Mouse (Mus musculus) brain, embryonic 14.5 days (tissue): ENCODE measurements around the gene Naaladl2. TPM values are rescaled to one million over a fixed set of nuclear protein-coding genes. Genes with fewer than 3 reads are reported as not detected.
A peak's percentile ranks its signal among the peaks of the same experiment; 100 is the strongest.

Experiments used
- DNase-seq: peaks from one replicate; pipeline ENCODE4 v3.0.0-alpha.2; 2011; ENCODE audit warnings: low read depth
- CTCF ChIP-seq: fragments of 200-500 bp; IDR thresholded peaks from 2 replicates; pipeline ENCODE4 v1.5.1; 2012; ENCODE audit warnings: inconsistent platforms, mild to moderate bottlenecking, moderate library complexity, borderline replicate concordance; ENCODE audit not compliant: insufficient read depth, insufficient read length; ENCODE audit errors: extremely low read depth
- POLR2A ChIP-seq: fragments of 200-500 bp; IDR thresholded peaks from 2 replicates; pipeline ENCODE4 v1.6.1; 2012; ENCODE audit warnings: mild to moderate bottlenecking, inconsistent platforms, borderline replicate concordance; ENCODE audit not compliant: poor library complexity, insufficient read depth, insufficient read length, severe bottlenecking; ENCODE audit errors: extremely low read depth
- polyA plus RNA-seq: library from polyadenylated mRNA; depleted of rRNA; stranded (reverse); fragments of >200 nt; gene quantifications from 2 replicates; pipeline ENCODE4 v1.2.3, GENCODE M21; 2012

Naaladl2 gene
- polyA plus RNA-seq, 1 experiment = 0.53 TPM

DNA sequence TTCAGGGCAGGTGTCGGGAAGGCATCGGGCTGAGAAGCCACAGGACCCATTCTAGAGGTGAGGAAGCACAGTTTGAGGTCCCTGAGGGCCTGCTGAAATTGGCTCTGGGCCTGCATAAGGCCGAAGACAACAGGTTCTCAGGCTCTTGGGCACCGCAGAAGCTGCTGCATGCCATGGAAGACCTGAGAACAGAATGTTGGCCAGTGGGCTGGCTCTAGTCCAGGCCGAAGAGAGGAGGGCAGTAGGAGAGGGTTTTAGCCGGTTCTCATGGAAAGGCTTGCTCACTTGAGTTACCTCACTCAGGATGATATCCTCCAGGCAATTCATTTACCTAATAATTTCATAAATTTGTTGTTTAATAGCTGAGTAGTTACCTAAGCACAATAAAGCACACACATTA lies 1025.9 kb downstream of the Naaladl2 start:
- TF ChIP-seq POLR2A (no peak), CTCF (no peak)
- DNase-seq = no peak

DNA sequence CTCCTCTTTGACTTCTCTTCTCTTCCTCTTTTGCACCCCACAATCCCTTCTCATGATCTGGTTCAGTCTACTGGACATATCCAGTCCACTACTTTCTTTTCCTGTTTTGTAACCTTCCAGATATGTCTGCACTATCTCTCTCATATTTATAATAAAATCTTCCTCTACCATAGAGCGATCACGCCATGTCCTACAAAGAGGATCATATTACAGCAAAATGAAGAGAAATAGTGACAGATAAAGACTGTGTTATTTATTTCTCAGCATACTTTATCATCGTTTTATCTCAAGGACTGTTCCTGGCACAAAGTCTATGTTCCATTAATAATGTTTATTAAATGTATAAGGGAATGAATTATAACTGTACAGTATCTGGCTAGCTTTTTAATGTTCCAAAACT lies 1029.2 kb downstream of the Naaladl2 start:
- no peak for DNase-seq
- TF ChIP-seq CTCF (no peak), POLR2A (no peak)

DNA sequence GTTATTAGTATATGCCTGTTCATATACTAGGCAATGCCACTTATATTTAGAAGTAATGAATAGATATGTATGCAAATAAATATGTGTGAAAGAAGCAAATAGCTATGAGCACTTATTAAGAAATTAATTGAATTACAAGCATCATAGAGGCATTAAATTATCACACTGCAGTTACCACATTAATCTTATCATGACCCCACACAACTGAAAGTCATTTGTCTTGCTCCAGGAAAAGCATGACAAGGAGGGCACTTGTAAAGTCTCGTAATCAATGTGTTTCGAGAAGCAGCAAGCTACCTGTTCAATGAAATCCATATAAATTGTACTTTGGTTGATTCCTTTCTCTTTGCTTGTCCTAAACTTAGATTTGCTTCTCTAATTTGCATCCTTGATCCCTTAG lies 1030.7 kb downstream of the Naaladl2 start:
- no peak for DNase-seq
- TF ChIP-seq POLR2A = no peak

DNA sequence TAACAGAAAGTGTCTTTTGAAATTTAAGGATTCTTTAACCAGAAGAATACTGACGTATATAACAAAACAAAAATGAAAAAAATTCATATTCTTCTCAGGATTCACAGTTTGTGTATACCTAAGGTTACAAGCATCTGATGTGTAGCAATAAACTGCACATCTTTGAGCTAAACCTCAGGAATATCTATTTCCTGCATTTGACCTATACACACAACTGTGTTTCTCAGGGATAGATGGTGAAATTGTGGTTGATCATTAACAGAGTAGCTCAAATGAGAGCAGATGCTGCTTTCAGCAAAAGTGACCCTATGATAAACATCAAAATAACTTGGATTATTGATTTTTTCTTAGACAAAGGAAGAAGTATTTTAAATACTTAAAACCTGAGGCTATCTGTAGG lies 1037.7 kb downstream of the Naaladl2 start:
- TF ChIP-seq POLR2A (no peak), CTCF (no peak)

DNA sequence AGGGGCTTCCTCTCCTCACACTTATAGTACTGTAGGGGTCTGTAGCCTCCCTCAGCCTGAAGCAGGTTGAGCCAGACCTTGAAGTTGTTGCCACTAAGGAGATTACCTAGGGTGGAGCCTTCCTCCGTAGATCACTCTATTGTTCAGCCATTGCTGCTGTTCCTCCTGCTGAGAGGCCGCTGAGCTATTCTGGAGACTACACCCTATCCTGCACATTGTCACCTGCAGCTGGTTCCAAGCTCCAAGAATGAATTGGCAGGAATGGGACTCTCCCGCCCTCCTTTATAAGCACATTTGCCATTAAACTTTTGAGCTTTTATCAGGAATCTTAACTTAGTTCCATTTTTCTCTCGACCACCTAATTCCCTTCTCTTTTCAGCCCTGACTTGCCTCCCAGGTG lies 1064.3 kb downstream of the Naaladl2 start:
- TF ChIP-seq CTCF (no peak), POLR2A (no peak)
- no peak for DNase-seq

More for the DNA sequence above, 1037.7 kb downstream of the Naaladl2 start:
- DNase-seq = no peak

DNA sequence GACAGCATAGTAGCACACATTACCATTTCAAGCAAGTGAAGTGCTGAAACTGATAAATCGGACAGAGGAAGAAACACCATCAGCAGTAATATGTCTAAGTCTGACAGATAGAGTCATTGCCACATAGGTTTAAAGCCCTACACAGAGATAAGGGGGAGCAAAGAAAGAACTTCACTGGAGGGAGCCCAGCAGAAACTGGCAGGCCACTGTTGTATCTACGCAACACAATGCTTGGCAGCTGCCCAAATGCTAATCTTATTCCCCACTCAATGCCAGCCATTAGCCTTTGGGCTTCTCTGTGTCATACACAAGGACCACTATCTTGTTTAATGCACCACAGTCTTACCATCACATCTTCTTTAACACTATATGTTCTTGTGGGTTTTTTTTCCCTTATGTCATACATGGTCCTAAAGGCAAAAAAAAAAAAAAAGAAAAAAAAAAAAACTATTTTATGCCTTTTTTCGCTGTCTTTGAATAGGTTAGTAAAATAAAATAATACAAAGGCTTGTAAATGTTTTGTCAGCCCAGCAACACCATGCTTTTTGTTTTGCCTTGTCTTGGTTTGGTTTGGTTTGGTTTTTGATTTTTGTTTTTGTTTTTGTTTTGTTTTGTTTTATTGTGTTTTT lies 1072.8 kb downstream of the Naaladl2 start:
- TF ChIP-seq POLR2A = no peak
- no peak for TF ChIP-seq CTCF
- DNase-seq = peak; percentile 66

DNA sequence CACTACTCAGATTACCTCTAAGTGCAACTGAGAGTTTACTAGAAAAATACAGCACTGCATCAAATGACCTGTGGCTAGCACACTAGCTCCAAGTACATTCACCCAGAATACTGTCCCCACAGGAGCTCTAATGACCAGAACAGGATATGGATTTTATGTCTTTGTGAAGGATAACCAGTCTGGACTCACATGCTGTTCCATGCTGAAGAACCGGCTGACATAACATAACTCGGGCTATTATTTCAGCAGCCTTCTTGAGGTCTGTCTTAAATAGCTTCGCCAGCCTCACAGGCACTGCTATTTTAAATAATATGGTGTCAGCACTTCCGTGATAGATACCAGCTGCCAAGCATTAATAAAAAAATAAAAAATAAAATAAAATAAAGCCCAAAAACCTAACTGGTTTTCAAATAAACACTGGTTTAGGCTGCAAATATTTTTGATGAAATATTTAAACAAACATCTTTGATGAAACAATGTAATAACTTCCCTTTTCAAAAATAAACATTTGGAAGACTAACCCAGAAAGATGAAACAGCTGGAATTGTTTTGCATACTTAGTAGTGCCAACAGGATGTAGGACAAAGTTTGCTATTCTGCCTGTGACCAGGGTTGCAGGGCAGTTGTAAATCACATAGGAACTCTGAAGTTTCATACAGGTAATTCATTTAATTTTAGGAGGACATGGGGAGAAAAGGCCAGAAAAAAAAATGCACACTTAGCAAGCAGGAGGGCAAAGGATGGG lies 1073.5 kb downstream of the Naaladl2 start:
- peak; percentile 16 for DNase-seq
- no peak for TF ChIP-seq POLR2A
- no peak for TF ChIP-seq CTCF

DNA sequence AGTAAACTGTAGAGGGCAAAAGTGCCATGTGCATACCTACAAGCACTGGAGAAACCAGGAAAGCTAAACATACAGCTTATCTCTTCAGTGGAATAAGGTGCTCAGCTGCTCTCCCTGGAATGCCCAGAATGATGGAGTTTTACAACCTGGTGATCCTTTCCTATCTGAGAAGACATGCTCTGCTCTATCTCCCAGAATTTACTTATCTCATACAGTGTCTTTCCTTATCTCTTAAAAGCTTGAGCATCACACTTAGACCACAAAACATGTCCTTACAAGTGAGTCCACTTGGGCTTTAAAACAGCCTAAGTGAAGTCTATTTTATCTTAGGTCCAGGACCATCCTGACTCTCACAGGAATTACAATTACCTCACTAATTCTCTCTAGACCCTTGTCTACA lies 1095.8 kb downstream of the Naaladl2 start:
- TF ChIP-seq POLR2A (no peak), CTCF (no peak)
- no peak for DNase-seq

DNA sequence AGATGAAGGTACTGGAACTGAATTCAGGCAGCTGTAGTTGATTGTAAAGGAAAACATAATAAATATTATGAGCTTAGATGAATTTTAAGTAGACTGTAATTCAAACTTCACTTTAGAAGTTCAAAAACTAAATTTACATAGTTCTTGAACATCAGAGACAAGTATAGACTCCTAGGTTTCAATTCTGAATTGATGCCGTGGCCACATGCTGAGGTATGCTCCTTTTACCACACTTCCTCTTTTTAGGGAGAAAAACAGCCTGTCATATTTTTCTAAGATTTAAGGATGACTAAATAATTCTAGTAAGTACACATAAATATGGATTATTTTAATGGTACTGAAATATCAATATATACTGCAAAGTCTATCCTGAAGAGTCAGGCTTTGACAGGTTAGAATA lies 1142.3 kb downstream of the Naaladl2 start:
- TF ChIP-seq POLR2A (no peak), CTCF (no peak)
- DNase-seq = no peak

DNA sequence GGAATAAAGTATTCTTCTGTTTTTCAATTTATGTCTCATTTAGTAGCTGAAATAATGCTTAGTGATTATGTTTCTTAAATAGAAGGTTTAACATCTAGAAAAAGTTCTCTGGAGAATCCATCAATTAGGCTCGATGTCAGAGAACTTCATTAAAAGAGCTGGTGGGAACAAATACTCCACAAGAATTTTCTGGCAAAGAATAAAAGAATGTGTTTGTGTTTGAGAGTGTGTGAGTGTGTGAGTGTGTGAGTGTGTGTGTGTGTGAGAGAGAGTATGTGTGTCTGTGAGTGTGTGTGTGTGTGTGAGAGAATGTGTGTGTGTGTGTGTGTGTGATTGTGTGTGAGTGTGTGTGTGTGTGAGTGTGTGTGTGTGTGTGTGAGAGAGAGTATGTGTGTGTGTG lies 1170.3 kb downstream of the Naaladl2 start:
- TF ChIP-seq CTCF (no peak), POLR2A (no peak)
- peak; percentile 53 for DNase-seq

DNA sequence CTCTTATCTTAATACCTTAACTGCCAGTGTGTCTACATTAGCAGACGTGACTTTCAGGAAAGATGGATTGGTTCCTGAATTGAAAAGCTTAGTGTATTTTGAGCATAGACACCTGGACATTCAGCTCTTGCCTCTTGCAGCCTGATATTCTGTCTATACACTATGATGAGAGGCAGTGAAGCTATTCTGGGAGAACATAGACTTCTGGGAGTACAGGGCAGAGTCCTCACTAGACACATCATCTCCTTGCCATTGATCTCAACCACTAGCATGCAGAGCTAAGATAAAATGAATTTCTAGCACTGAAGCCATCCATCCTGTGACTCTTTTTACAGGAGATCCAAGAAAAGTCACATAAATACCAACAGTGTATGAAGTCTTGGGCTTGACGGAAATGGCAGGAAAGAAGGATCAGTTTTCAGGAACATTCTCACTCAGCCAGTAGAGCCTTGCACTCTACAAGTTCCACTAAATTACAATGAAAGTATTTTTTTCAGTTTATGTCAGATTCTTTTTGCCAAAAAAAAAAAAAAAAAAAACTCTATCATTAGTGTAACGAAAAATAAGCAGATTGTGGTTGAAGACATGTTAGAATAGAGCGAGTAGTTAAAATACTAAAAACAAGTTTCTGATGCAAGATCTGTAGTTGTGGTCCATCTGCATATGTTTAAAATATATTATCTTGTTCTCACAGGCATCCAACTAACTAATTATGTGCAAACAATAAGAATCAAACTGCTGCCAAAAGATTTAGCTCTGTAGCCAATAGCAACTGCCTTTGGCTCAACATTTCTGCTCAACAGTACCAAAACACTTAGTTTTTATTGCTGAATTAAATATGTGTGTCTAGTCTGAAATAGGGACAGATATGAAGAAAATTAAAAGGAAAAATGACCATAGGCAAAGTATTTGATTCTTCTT lies 1171.1 kb downstream of the Naaladl2 start:
- DNase-seq = peak; percentile 73
- TF ChIP-seq CTCF (no peak), POLR2A (no peak)
